Mouse (Mus musculus): ENCODE results near the gene Adcy1.

DNA sequence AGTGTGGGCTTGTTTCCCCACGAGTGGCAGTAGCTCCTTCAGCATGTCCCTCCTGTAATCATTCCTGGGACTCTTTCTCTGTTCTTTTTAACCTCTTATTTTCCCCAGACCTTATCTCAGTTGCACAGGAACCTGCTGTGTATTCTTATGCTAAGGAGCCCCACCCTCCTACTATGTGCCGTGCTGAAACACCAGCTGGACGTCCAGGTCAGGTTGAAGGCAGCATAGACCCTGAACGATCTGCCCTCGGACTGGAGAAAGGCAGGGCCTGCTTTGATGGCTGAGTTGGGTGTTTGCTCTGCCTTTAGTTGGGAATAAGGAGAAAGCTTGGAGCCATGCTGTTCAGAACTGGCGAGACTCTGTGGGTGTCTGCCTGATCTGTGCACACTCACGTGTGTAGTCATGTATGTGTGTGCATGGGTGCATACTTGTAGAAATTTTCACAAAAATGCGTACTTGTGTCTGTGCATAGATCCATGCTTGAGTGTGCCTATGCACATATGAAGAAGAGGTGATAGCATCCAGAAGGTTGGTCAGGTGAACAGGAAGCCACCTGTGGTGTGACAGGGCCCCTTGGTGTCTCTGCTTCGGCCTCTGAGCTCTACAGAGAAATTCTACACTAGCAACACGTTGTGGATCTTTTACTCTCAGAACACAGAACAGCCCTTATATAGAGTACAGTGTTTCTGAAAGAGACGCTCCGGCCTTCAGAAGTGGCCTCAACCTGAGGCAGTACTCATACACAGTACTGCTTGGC is 5.4 kb downstream of the Adcy1 start:
- TF ChIP-seq POLR2A (IDR thresholded peaks at IDR 0.05; ENCODE audit: low read depth, low read length) (no peak), CTCF (IDR thresholded peaks at IDR 0.05; ENCODE audit: borderline replicate concordance, insufficient read depth, low read length) (no peak)

All from embryonic fibroblast, embryonic 13.5 days (primary cell).